ENCODE assay signal across 8 mouse cellular contexts in the genomic region with DNA sequence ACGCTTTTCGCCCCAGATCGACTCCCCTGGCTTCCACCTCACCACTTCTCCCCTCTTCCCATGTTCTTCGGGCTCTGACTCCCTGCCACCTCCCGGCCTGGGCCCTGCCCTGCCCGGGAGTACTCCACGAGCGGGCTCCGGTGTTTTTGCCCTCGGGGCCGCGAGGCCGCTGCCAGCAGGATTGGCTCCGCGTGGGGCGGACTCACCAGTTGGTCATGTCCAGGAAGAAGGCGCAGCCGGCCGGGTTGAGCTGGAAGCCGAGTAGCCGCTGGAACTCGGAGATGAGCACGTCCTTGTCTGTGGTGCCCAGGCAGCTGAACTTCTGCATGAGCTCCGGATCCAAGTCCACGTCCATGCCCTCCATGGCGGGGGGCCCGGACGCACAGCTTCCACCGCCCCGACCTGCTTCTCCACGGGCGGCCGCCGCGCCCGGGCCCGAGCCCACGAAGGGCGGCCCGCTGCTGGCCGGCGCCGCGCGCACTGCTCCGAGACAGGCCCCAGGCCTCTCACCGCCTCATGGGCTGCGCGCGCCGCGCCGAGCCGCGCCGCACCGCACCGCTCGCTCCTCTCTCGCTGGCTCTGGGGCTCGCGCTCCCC. TPM values are rescaled to one million over a fixed set of nuclear protein-coding genes. Genes with fewer than 3 reads are reported as not detected.
A peak's percentile ranks its signal among the peaks of the same experiment; 100 is the strongest.
DNase-seq lines count a peak whose midpoint lies in the region; ATAC-seq and TF ChIP-seq lines count a peak whose summit lies in the region.

No protein-coding gene starts in this region.

- H3K4me2 ChIP-seq in hindbrain, embryonic 12.5 days (replicated peaks): peak overlapping the region; percentile 94

- H3K36me3 ChIP-seq in MEL (ENCODE audit: control insufficient read depth in 1 of 2, insufficient read depth in 2 of 2, low read length in 2 of 2): peaks cover 0 to 24% of the 10 kb centered on the region in 2 experiments; a peak in 2 of 4 replicates
- H3K36me3 ChIP-seq in hindbrain, embryonic 12.5 days: no peaks in the 10 kb centered on the region

- under 1% methylated on average over 51 of the region's 62 CpGs for whole genome bisulfite sequencing in hindbrain, embryonic 12.5 days

- no peak for TF ChIP-seq RAD21 in MEL (IDR thresholded peaks at IDR 0.05; ENCODE audit: low read depth, low read length)

- ATAC-seq in frontal cortex, adult (ENCODE audit: low TSS enrichment): peak; percentile 60
- ATAC-seq in hindbrain, embryonic 12.5 days (ENCODE audit: low FRiP score): peak; percentile 89

- no peak for TF ChIP-seq POLR2A in MEL (IDR thresholded peaks at IDR 0.05; ENCODE audit: control insufficient read depth in 1 of 2, insufficient read depth in 1 of 2, low read depth in 1 of 2, low read length in 2 of 2, poor library complexity in 1 of 2)

- H3K9ac ChIP-seq in MEL (ENCODE audit: control insufficient read depth, low read depth, low read length, poor library complexity, severe bottlenecking): peak overlapping the region; percentile 96
- H3K9ac ChIP-seq in hindbrain, embryonic 12.5 days: peak overlapping the region; percentile 85

- peak overlapping the region; percentile 95 for H3K27ac ChIP-seq in MEL (ENCODE audit: control insufficient read depth, low read depth, low read length)
- peak overlapping the region; percentile 87 for H3K27ac ChIP-seq in hindbrain, embryonic 12.5 days

- H3K4me1 ChIP-seq in MEL (ENCODE audit: control insufficient read depth in 1 of 2, insufficient read depth in 2 of 2, low read length in 2 of 2): peaks cover 9 to 16% of the 10 kb centered on the region in 2 experiments
- peaks cover 27% of the 10 kb centered on the region for H3K4me1 ChIP-seq in hindbrain, embryonic 12.5 days

- TF ChIP-seq EP300 in MEL (IDR thresholded peaks at IDR 0.05; ENCODE audit: low read depth in 1 of 2, low read length in 2 of 2): no peak

- no peak for TF ChIP-seq CTCF in MEL (IDR thresholded peaks at IDR 0.05 in 2 of 3, conservative IDR thresholded peaks at IDR 0.05 in 1 of 3; ENCODE audit: control insufficient read depth in 1 of 3, insufficient read depth in 1 of 3, low read depth in 2 of 3, low read length in 3 of 3, poor library complexity in 1 of 3, severe bottlenecking in 1 of 3)

- H3K9me3 ChIP-seq in MEL (replicated peaks; ENCODE audit: insufficient read depth, low read length): no peaks in the 10 kb centered on the region
- no peaks in the 10 kb centered on the region for H3K9me3 ChIP-seq in hindbrain, embryonic 12.5 days (replicated peaks)

- H3K4me3 ChIP-seq in MEL (ENCODE audit: control insufficient read depth in 1 of 2, insufficient read depth in 1 of 2, low read depth in 2 of 2, low read length in 2 of 2): peak overlapping the region; percentile 76 to 88
- peak overlapping the region; percentile 79 for H3K4me3 ChIP-seq in hindbrain, embryonic 12.5 days

- H3K27me3 ChIP-seq in MEL (ENCODE audit: control insufficient read depth in 1 of 2, insufficient read depth in 2 of 2, low read length in 2 of 2): no peaks in the 10 kb centered on the region
- no peaks in the 10 kb centered on the region for H3K27me3 ChIP-seq in hindbrain, embryonic 12.5 days

- no peak for DNase-seq in MEL (ENCODE audit: low read depth, low spot score)
- DNase-seq in c-Kit-negative CD71-positive TER-119-positive erythroid progenitor cells, embryonic 14.5 days (ENCODE audit: low read depth, low spot score): peak; percentile 40
- peak; percentile 45 to 55 for DNase-seq in layer of hippocampus, postnatal 25 days (ENCODE audit: extremely low spot score in 1 of 2, low spot score in 1 of 2)
- peak; percentile 61 for DNase-seq in lung, postnatal 36 days
- DNase-seq in right cerebral cortex, postnatal 36 days (ENCODE audit: low spot score in 2 of 2): peak; percentile 33 to 39
- no peak for DNase-seq in retina, postnatal 1 day

- peaks cover 51% of the 10 kb centered on the region for H3K79me2 ChIP-seq in MEL (ENCODE audit: control insufficient read depth, insufficient read depth, low read length, poor library complexity)

TF ChIP-seq in MEL, 35 proteins besides CTCF, POLR2A, EP300 and RAD21:
- TF ChIP-seq KAT2A (conservative IDR thresholded peaks at IDR 0.05; ENCODE audit: low read depth, low read length) (no peak), NRF1 (IDR thresholded peaks at IDR 0.05; ENCODE audit: insufficient read depth, low read depth, low read length, poor library complexity, severe bottlenecking) (peak; percentile 2; the same call in 1 of the 2 replicates), ZMIZ1 (IDR thresholded peaks at IDR 0.05; ENCODE audit: low read depth, low read length) (0 out of 2 replicates have a peak, but pooled peaks have one; percentile 0)

RNA-seq across cellular contexts. Expression of a gene that starts 0.4 kb away (rescaled TPM):
- total RNA-seq in MEL (2012; rRNA removed): 66.5 and 72.5 TPM in 2 replicates
- 100 to 1,000 TPM in 1 of 2 experiments, not detected in 1; 108 TPM for polyA plus RNA-seq in MEL (2012; ENCODE audit: insufficient read depth in 1 of 2, insufficient read length in 2 of 2, low read depth in 1 of 2, low replicate concordance in 2 of 2, missing spikeins in 1 of 2)
- polyA plus RNA-seq in hindbrain, embryonic 12.5 days (2016; fragmentation: Nextera tagmentation; extraction: Ambion mirVana): 11.8 and 13.7 TPM in 2 replicates
- 100 to 1,000 TPM; 173 to 183 TPM for total RNA-seq in layer of hippocampus, postnatal 25 days (2021)

RNA-seq across cellular contexts. Expression of a gene that starts 17.9 kb away (rescaled TPM):
- 217 and 219 TPM in 2 replicates for total RNA-seq in MEL (2012; rRNA removed)
- polyA plus RNA-seq in MEL (2012; ENCODE audit: insufficient read depth in 1 of 2, insufficient read length in 2 of 2, low read depth in 1 of 2, low replicate concordance in 2 of 2, missing spikeins in 1 of 2): 100 to 1,000 TPM in 1 of 2 experiments, not detected in 1; 227 TPM
- polyA plus RNA-seq in hindbrain, embryonic 12.5 days (2016; fragmentation: Nextera tagmentation; extraction: Ambion mirVana): 299 and 327 TPM in 2 replicates
- 10 to 100 TPM; 61.5 TPM for total RNA-seq in layer of hippocampus, postnatal 25 days (2021)

RNA-seq across cellular contexts. Expression of a gene that starts 36.2 kb away (rescaled TPM):
- total RNA-seq in MEL (2012; rRNA removed): 23.1 and 25.9 TPM in 2 replicates
- polyA plus RNA-seq in MEL (2012; ENCODE audit: insufficient read depth in 1 of 2, insufficient read length in 2 of 2, low read depth in 1 of 2, low replicate concordance in 2 of 2, missing spikeins in 1 of 2): 10 to 100 TPM in 1 of 2 experiments, not detected in 1; 43.6 TPM
- 9.4 TPM in 2 replicates for polyA plus RNA-seq in hindbrain, embryonic 12.5 days (2016; fragmentation: Nextera tagmentation; extraction: Ambion mirVana)
- 10 to 100 TPM; 16.3 to 16.5 TPM for total RNA-seq in layer of hippocampus, postnatal 25 days (2021)

Comparison
In these comparisons a context has a peak if more than half of its experiments do, and no peak if none do; other contexts are left out.
1. DNase-seq: peak in c-Kit-negative CD71-positive TER-119-positive erythroid progenitor cells, embryonic 14.5 days (single experiment), layer of hippocampus, postnatal 25 days (2 of 2), lung, postnatal 36 days (single experiment) and right cerebral cortex, postnatal 36 days (2 of 2); none in MEL (single experiment) and retina, postnatal 1 day (single experiment).